Mouse (Mus musculus) liver, embryonic 11.5 days (tissue): Measurements from ENCODE around the gene 4933405O20Rik. TPM values are rescaled to one million over a fixed set of nuclear protein-coding genes. Genes with fewer than 3 reads are reported as not detected.

Source experiments
- ATAC-seq: fragments of 200-750 bp; cut with Nextera tagmentation; replicated peaks from 2 replicates; pipeline ENCODE4 v1.8.0; 2017; ENCODE audit warnings: moderate number of reproducible peaks, mild to moderate bottlenecking, moderate TSS enrichment, moderate library complexity; ENCODE audit not compliant: low FRiP score
- DNase-seq: peaks from one replicate; pipeline ENCODE4 v3.0.0-alpha.2; 2017; ENCODE audit warnings: low spot score
- H3K27ac ChIP-seq: fragments of 300-500 bp; sonication (generic); 2 replicates; pipeline ENCODE4 v1.5.1; 2014; ENCODE audit warnings: mild to moderate bottlenecking, low read depth, low read length, control low read depth
- H3K27me3 ChIP-seq: fragments of 300-500 bp; sonication (generic); replicated peaks from 2 replicates; pipeline ENCODE4 v1.6.1; 2014; ENCODE audit warnings: low read length, mixed read lengths; ENCODE audit not compliant: control insufficient read depth, insufficient read depth
- H3K36me3 ChIP-seq: fragments of 300-500 bp; sonication (generic); 2 replicates; pipeline ENCODE4 v1.6.1; 2014; ENCODE audit warnings: mild to moderate bottlenecking, low read length, moderate library complexity, mixed read lengths; ENCODE audit not compliant: control insufficient read depth, insufficient read depth
- H3K4me1 ChIP-seq: fragments of 300-500 bp; sonication (generic); replicated peaks from 2 replicates; pipeline ENCODE4 v1.6.1; 2014; ENCODE audit warnings: low read length, mixed read lengths; ENCODE audit not compliant: control insufficient read depth, insufficient read depth
- H3K4me2 ChIP-seq: fragments of 300-500 bp; sonication (generic); 2 replicates; pipeline ENCODE4 v1.6.1; 2014; ENCODE audit warnings: mild to moderate bottlenecking, control low read depth, moderate library complexity
- H3K4me3 ChIP-seq: fragments of 300-500 bp; sonication (generic); 2 replicates; pipeline ENCODE4 v1.5.1; 2014; ENCODE audit warnings: low read depth, low read length, control low read depth
- H3K9ac ChIP-seq: fragments of 300-500 bp; sonication (generic); 2 replicates; pipeline ENCODE4 v1.6.1; 2014; ENCODE audit warnings: low read depth, low read length, control low read depth
- H3K9me3 ChIP-seq: fragments of 300-500 bp; sonication (generic); 2 replicates; pipeline ENCODE4 v1.6.1; 2016; ENCODE audit warnings: low read length, inconsistent platforms, mixed read lengths; ENCODE audit not compliant: control insufficient read depth
- WGBS: fragments of 180-500 bp; shearing (Covaris S2); extraction: QIAGEN DNeasy Blood & Tissue Kit; methylation state at CpG from one replicate; pipeline ENCODE4 v1.1.7; 2014; 5-methylcytosine and 5-hydroxymethylcytosine counted together
- polyA plus RNA-seq: library from polyadenylated mRNA; unstranded; fragments of >200 nt; fragmentation: Nextera tagmentation; extraction: Ambion mirVana; gene quantifications from 2 replicates; pipeline ENCODE4 v1.2.1, GENCODE M21; 2014

Gene 4933405O20Rik
- polyA plus RNA-seq: not detected in 2 replicates

GRCm38 (mm10) chr7:50598890-50599289 is at the start of gene 4933405O20Rik:
Gene 4933405O20Rik, plus strand, starts transcription at chr7:50599190.
- H3K4me3 ChIP-seq: no peak within 1 kb of the TSS
- no peaks in the 10 kb centered on the region for H3K36me3 ChIP-seq
- H3K4me1 ChIP-seq: no peaks in the 10 kb centered on the region
- no peaks in the 10 kb centered on the region for H3K27me3 ChIP-seq
- no peak within 1 kb of the TSS for H3K9ac ChIP-seq
- WGBS: 64% methylated on average over 3 of the region's 3 CpGs
- DNase-seq (no peak), ATAC-seq (no peak)
- no peak within 1 kb of the TSS for H3K4me2 ChIP-seq
- H3K27ac ChIP-seq: no peak within 1 kb of the TSS
- no peaks in the 10 kb centered on the region for H3K9me3 ChIP-seq

DNA sequence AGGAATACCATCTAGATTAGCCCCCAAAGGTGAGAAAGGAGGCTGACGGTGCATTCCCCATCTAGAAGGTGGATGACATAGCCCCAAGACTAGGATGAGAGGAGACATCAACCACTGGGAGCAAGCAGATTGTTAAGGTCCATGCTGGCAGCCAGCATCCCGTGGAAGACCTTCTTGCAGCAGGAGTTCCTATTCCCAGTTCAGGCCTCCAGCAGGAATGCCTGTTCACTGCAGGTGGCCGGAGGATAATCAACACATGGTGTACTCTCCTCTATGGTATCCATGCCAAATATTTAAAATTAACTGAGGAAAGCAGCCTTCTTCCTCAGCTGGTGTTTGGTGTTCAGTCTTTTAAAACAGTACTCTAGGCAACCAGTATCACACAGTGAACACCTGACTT is 49.4 kb upstream of the 4933405O20Rik start:
- DNase-seq: no peak
- WGBS: 69% methylated on average over 3 of the region's 3 CpGs
- no peaks in the 10 kb centered on the region for H3K4me1 ChIP-seq
- no peak overlapping the region for H3K4me2 ChIP-seq
- no peak overlapping the region for H3K4me3 ChIP-seq
- no peaks in the 10 kb centered on the region for H3K9me3 ChIP-seq
- no peak for ATAC-seq
- H3K9ac ChIP-seq: no peak overlapping the region
- no peaks in the 10 kb centered on the region for H3K27me3 ChIP-seq
- no peak overlapping the region for H3K27ac ChIP-seq
- H3K36me3 ChIP-seq: no peaks in the 10 kb centered on the region

GRCm38 (mm10) chr7:50551426-50551825 is 47.6 kb upstream of the 4933405O20Rik start:
- Histone ChIP-seq H3K27me3 (no peaks in the 10 kb centered on the region), H3K27ac (no peak overlapping the region), H3K9me3 (no peaks in the 10 kb centered on the region), H3K36me3 (no peaks in the 10 kb centered on the region), H3K4me3 (no peak overlapping the region), H3K9ac (no peak overlapping the region), H3K4me1 (no peaks in the 10 kb centered on the region), H3K4me2 (no peak overlapping the region)
- ATAC-seq (no peak), DNase-seq (no peak)
- 69% methylated on average over 4 of the region's 4 CpGs for WGBS

DNA sequence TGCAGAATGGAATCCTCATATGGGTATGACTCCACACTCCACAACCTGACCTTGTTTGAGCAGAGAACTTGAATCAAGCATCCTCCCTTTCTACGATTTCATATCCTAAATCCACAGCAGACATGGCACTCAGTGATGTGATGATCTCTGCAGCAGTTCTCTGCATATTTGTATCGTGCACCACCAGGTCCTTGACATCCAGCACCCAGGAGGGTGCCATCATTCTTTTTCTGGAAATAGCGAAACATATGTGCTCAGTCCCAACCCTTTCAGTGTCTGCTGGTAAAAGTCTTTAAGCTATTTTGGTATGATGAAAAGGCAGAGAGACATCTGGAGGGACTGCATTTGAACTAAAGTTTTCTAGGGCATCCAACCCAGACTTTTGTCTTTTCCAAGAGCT is 36.3 kb upstream of the 4933405O20Rik start:
- H3K9me3 ChIP-seq: no peaks in the 10 kb centered on the region
- H3K4me3 ChIP-seq: no peak overlapping the region
- no peaks in the 10 kb centered on the region for H3K36me3 ChIP-seq
- H3K27ac ChIP-seq: no peak overlapping the region
- no peaks in the 10 kb centered on the region for H3K4me1 ChIP-seq
- no peak overlapping the region for H3K9ac ChIP-seq
- DNase-seq: no peak
- 75% methylated on average over 3 of the region's 3 CpGs for WGBS
- H3K27me3 ChIP-seq: no peaks in the 10 kb centered on the region
- no peak for ATAC-seq
- no peak overlapping the region for H3K4me2 ChIP-seq

DNA sequence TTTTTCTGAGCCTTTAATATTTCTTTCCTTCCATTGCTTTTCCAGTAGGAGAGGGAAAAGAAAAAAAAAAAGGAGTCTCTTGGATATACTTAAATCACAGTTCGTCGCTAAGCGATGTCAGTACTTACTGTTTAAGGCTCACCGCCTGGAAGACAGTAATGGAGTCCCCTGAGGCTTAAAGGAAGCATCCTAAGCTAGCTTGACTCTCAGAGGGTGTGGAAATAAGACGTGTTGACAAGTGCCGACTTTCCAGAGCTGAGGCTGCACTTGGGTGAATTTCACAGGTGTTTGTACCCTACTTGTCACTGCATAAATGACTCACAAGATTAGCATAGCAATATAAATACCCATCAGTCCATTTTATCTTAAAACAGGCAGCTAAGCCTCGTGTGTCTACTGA is 25.1 kb upstream of the 4933405O20Rik start:
- H3K9me3 ChIP-seq: no peaks in the 10 kb centered on the region
- H3K4me2 ChIP-seq: no peak overlapping the region
- H3K27me3 ChIP-seq: no peaks in the 10 kb centered on the region
- DNase-seq (no peak), ATAC-seq (no peak)
- H3K36me3 ChIP-seq: no peaks in the 10 kb centered on the region
- WGBS: 67% methylated on average over 7 of the region's 7 CpGs
- H3K4me3 ChIP-seq: no peak overlapping the region
- H3K4me1 ChIP-seq: no peaks in the 10 kb centered on the region
- H3K27ac ChIP-seq: no peak overlapping the region
- H3K9ac ChIP-seq: no peak overlapping the region

DNA sequence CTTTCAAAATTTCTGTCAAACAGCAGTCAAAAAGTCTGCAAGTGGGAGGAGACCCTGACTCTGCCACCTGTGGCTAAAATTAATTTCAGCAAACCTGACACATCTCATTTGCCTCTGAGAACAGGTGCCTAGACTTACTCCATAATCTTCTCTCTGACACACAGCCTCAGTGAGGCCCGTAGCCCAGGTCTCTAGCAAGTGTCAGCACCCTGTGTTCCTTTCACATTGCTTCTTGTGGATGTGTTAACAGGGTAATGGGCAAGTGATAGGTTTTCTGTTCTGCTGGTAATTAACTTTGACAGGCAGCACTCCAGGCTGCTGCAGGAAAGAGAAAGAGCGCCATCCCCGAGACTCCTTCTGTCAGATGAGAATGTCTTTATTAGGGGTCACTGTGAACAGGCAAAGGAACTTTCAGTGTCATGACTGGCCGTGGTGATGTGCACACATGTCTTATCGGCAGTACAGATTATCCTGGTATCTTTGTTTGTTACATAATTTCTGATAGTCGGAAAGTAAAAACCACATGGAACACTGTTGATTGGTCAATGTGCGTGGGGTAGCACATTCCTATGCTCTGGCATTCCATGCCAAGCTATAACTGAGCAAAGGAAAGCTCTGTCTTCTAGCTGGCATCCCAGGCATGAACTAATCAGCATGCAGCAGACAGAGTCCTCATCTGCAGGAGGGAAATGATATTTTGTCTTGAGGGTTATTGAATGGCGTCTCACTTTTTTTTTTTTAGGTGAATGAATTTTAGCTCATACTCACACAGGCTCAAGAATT is 10.2 kb upstream of the 4933405O20Rik start:
- ATAC-seq: no peak
- no peak overlapping the region for H3K4me2 ChIP-seq
- H3K9me3 ChIP-seq: no peaks in the 10 kb centered on the region

DNA sequence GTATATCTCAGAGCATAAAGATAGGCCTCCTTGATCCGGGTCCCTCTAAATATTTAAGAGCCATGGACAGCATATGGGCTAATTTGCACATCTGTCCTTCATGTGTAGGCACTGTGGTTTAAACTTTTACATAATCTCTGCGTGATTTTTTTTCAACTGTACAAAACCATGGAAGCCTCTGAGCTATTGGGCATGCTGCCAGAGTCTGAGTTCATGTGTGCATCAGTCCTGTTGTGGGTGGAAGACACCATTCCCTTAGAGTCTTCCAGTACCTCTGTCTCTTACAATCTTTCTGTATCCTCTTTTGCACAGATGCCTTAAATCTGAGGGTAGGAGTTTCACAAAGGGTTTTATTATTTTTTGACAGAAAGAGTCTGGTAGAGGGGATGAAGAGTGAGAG is 15.1 kb downstream of the 4933405O20Rik start:
- H3K9ac ChIP-seq: no peak overlapping the region
- DNase-seq (no peak), ATAC-seq (no peak)
- H3K4me1 ChIP-seq: no peaks in the 10 kb centered on the region
- WGBS: 72% methylated on average over 2 of the region's 2 CpGs
- no peaks in the 10 kb centered on the region for H3K36me3 ChIP-seq
- no peaks in the 10 kb centered on the region for H3K9me3 ChIP-seq
- no peak overlapping the region for H3K27ac ChIP-seq
- H3K27me3 ChIP-seq: no peaks in the 10 kb centered on the region
- no peak overlapping the region for H3K4me3 ChIP-seq
- H3K4me2 ChIP-seq: no peak overlapping the region

More for the DNA sequence above, 10.2 kb upstream of the 4933405O20Rik start:
- DNase-seq: no peak
- H3K9ac ChIP-seq: no peak overlapping the region
- no peaks in the 10 kb centered on the region for H3K27me3 ChIP-seq
- no peaks in the 10 kb centered on the region for H3K4me1 ChIP-seq
- no peak overlapping the region for H3K27ac ChIP-seq
- H3K36me3 ChIP-seq: no peaks in the 10 kb centered on the region
- 65% methylated on average over 8 of the region's 8 CpGs for WGBS
- H3K4me3 ChIP-seq: no peak overlapping the region

DNA sequence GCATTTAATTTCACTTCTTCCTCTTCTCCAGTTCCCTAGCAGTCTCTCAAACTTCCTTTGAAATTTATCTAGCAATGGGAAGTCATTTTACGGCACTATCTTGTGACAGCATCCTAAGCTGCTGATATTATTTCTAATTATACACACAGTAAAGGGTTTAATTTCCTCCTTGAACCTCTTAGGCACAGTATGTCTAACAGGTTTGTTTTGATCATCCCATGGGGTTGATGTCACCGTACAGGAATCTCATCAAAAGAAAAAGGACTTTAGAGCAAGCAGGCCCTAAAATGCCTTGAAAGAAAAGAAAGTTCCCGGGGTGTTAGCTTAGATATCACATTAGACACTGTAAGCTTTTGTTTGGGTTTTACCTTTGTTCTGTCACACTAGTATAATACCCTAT is 30.2 kb downstream of the 4933405O20Rik start:
- DNase-seq (no peak), ATAC-seq (no peak)
- Histone ChIP-seq H3K4me2 (no peak overlapping the region), H3K9me3 (no peaks in the 10 kb centered on the region), H3K36me3 (no peaks in the 10 kb centered on the region), H3K9ac (no peak overlapping the region), H3K4me1 (no peaks in the 10 kb centered on the region), H3K4me3 (no peak overlapping the region), H3K27ac (no peak overlapping the region), H3K27me3 (no peaks in the 10 kb centered on the region)
- WGBS: 64% methylated on average over 3 of the region's 3 CpGs

- DNase-seq (no peak), ATAC-seq (no peak)
- H3K4me1 ChIP-seq: no peaks in the 10 kb centered on the region
- 76% methylated on average over 2 of the region's 2 CpGs for WGBS
- no peaks in the 10 kb centered on the region for H3K9me3 ChIP-seq
- no peaks in the 10 kb centered on the region for H3K27me3 ChIP-seq
- H3K9ac ChIP-seq: no peak overlapping the region
- no peaks in the 10 kb centered on the region for H3K36me3 ChIP-seq
- no peak overlapping the region for H3K27ac ChIP-seq
- H3K4me2 ChIP-seq: no peak overlapping the region
- no peak overlapping the region for H3K4me3 ChIP-seq
Measured at GRCm38 (mm10) chr7:50633147-50633546, 34.2 kb downstream of the 4933405O20Rik start.
